Mouse (Mus musculus): ENCODE results near the gene Gm49361. TPM values are rescaled to one million over a fixed set of nuclear protein-coding genes. Genes with fewer than 3 reads are reported as not detected.
"Not testable (repeated sequence)": the region's sequence is repeated elsewhere in the genome, so short reads cannot be mapped to it uniquely, and the experiment has no call there.

Gm49361 gene
- total and polyA plus RNA-seq, 3 experiments, result not detected

GRCm38 (mm10) chr14:57753351-57753992 lies 7.6 kb upstream of the Gm49361 start:
- Histone ChIP-seq H3K4me3 (replicated peaks in 1 of 3; ENCODE audit: low read depth in 2 of 3, low read length in 2 of 3, poor library complexity in 1 of 3) (no peak overlapping the region), H3K4me1 (ENCODE audit: control insufficient read depth in 1 of 2, insufficient read depth in 2 of 2) (peaks cover 0 to 9% of the 10 kb centered on the region in 2 experiments; a peak in 2 of 4 replicates), H3K9me3 (replicated peaks; ENCODE audit: low read length) (no peaks in the 10 kb centered on the region), H3K9ac (ENCODE audit: insufficient read depth, low read depth) (no peak overlapping the region), H3K27ac (ENCODE audit: insufficient read depth, low read depth) (no peak overlapping the region), H3K27me3 (replicated peaks) (no peaks in the 10 kb centered on the region), H3K36me3 (replicated peaks in 1 of 2; ENCODE audit: control insufficient read depth in 1 of 2, insufficient read depth in 1 of 2, low read length in 1 of 2) (no peaks in the 10 kb centered on the region), H3K79me2 (replicated peaks; ENCODE audit: control insufficient read depth, extremely low read depth, insufficient read depth, poor library complexity, severe bottlenecking) (no peaks in the 10 kb centered on the region), H3K4me2 (ENCODE audit: insufficient read depth, low read depth, poor library complexity, severe bottlenecking) (no peak overlapping the region)
- TF ChIP-seq MXI1 (IDR thresholded peaks at IDR 0.05; ENCODE audit: low read depth, low read length) (no peak), MYC (IDR thresholded peaks at IDR 0.05; ENCODE audit: low read depth, low read length) (no peak), USF2 (conservative IDR thresholded peaks at IDR 0.05; ENCODE audit: low read depth, low read length) (no peak), MAFK (IDR thresholded peaks at IDR 0.05; ENCODE audit: insufficient replicate concordance, low read length) (no peak)
- in situ Hi-C loops (cut with MboI; ENCODE audit: low pct_ligation_motif_present, low pct_unique_long_range_greater_than_20kb, low sequenced_read_pairs), result no loop called here
- DNase-seq (ENCODE audit: extremely low read depth), result no peak
- dilution Hi-C loops (cut with MboI; ENCODE audit: extremely low pct_ligation_motif_present, extremely low pct_unique_long_range_greater_than_20kb, low sequenced_read_pairs), result no loop called here

DNA sequence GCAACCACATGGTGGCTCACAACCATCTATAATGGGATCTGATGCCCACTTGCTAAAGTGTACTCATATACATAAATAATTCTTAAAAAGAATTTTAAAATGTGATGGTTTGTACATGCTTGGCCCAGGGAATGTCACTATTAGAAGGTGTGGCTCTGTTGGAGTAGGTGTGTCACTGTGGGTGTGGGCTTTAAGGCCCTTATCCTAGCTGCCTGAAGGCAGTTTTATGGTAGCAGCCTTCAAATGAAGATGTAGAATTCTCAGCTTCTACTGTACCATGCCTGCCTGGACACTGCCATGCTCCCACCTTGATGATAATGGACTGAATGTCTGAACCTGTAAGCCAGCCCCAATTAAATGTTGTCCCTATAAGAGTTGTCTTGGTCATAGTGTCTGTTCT lies 5.1 kb upstream of the Gm49361 start:
- H3K27ac ChIP-seq (ENCODE audit: insufficient read depth, low read depth); H3K9me3 ChIP-seq (replicated peaks; ENCODE audit: low read length); H3K4me2 ChIP-seq (ENCODE audit: insufficient read depth, low read depth, poor library complexity, severe bottlenecking); in situ Hi-C loops (cut with MboI; ENCODE audit: low pct_ligation_motif_present, low pct_unique_long_range_greater_than_20kb, low sequenced_read_pairs); H3K79me2 ChIP-seq (replicated peaks; ENCODE audit: control insufficient read depth, extremely low read depth, insufficient read depth, poor library complexity, severe bottlenecking); dilution Hi-C loops (cut with MboI; ENCODE audit: extremely low pct_ligation_motif_present, extremely low pct_unique_long_range_greater_than_20kb, low sequenced_read_pairs); H3K36me3 ChIP-seq (replicated peaks in 1 of 2; ENCODE audit: control insufficient read depth in 1 of 2, insufficient read depth in 1 of 2, low read length in 1 of 2); H3K9ac ChIP-seq (ENCODE audit: insufficient read depth, low read depth); H3K4me3 ChIP-seq (replicated peaks in 1 of 3; ENCODE audit: low read depth in 2 of 3, low read length in 2 of 3, poor library complexity in 1 of 3); DNase-seq (ENCODE audit: extremely low read depth): not testable (repeated sequence)
- Histone ChIP-seq H3K4me1 (ENCODE audit: control insufficient read depth in 1 of 2, insufficient read depth in 2 of 2) (peaks cover 0 to 16% of the 10 kb centered on the region in 2 experiments; a peak in 2 of 4 replicates), H3K27me3 (replicated peaks) (peaks cover 11% of the 10 kb centered on the region)

- Histone ChIP-seq H3K4me1 (ENCODE audit: control insufficient read depth in 1 of 2, insufficient read depth in 2 of 2) (peaks cover 0 to 21% of the 10 kb centered on the region in 2 experiments; a peak in 2 of 4 replicates), H3K27me3 (replicated peaks) (peaks cover 26% of the 10 kb centered on the region), H3K9me3 (replicated peaks; ENCODE audit: low read length) (no peaks in the 10 kb centered on the region), H3K79me2 (replicated peaks; ENCODE audit: control insufficient read depth, extremely low read depth, insufficient read depth, poor library complexity, severe bottlenecking) (no peaks in the 10 kb centered on the region), H3K36me3 (replicated peaks in 1 of 2; ENCODE audit: control insufficient read depth in 1 of 2, insufficient read depth in 1 of 2, low read length in 1 of 2) (no peaks in the 10 kb centered on the region), H3K4me2 (ENCODE audit: insufficient read depth, low read depth, poor library complexity, severe bottlenecking) (no peak overlapping the region), H3K9ac (ENCODE audit: insufficient read depth, low read depth) (no peak overlapping the region), H3K27ac (ENCODE audit: insufficient read depth, low read depth) (no peak overlapping the region), H3K4me3 (replicated peaks in 1 of 3; ENCODE audit: low read depth in 2 of 3, low read length in 2 of 3, poor library complexity in 1 of 3) (no peak overlapping the region)
- in situ Hi-C loops (cut with MboI; ENCODE audit: low pct_ligation_motif_present, low pct_unique_long_range_greater_than_20kb, low sequenced_read_pairs), result no loop called here
- no peak for DNase-seq (ENCODE audit: extremely low read depth)
- dilution Hi-C loops (cut with MboI; ENCODE audit: extremely low pct_ligation_motif_present, extremely low pct_unique_long_range_greater_than_20kb, low sequenced_read_pairs), result no loop called here
- TF ChIP-seq POLR2AphosphoS2 (IDR thresholded peaks at IDR 0.05; ENCODE audit: low read depth, low read length) (no peak), JUN (IDR thresholded peaks at IDR 0.05; ENCODE audit: insufficient read depth, low read depth, low read length) (no peak), MYC (IDR thresholded peaks at IDR 0.05; ENCODE audit: low read depth, low read length) (no peak), NELFE (IDR thresholded peaks at IDR 0.05; ENCODE audit: low read depth, low read length) (no peak)
Observed at GRCm38 (mm10) chr14:57749501-57749900, 3.6 kb upstream of the Gm49361 start.
